Mouse (Mus musculus) embryonic facial prominence, embryonic 11.5 days (tissue): ENCODE results near the gene Nrtn. TPM values are rescaled to one million over a fixed set of nuclear protein-coding genes. Genes with fewer than 3 reads are reported as not detected.

Experiments
- ATAC-seq: fragments of 200-750 bp; cut with Nextera tagmentation; replicated peaks from 2 replicates; pipeline ENCODE4 v1.8.0; 2017; ENCODE audit warnings: low read depth; ENCODE audit not compliant: insufficient number of reproducible peaks, low FRiP score, low TSS enrichment
- DNase-seq: peaks from one replicate; pipeline ENCODE4 v3.0.0-alpha.2; 2015; ENCODE audit warnings: low spot score
- H3K27ac ChIP-seq: fragments of 300-500 bp; sonication (generic); replicated peaks from 2 replicates; pipeline ENCODE4 v1.5.1; 2014; ENCODE audit warnings: mild to moderate bottlenecking, low read depth, low read length, control low read depth
- H3K27me3 ChIP-seq: fragments of 300-500 bp; sonication (generic); 2 replicates; pipeline ENCODE4 v1.6.1; 2014; ENCODE audit warnings: mild to moderate bottlenecking, low read length, moderate library complexity, mixed read lengths; ENCODE audit not compliant: control insufficient read depth, insufficient read depth
- H3K36me3 ChIP-seq: fragments of 300-500 bp; sonication (generic); replicated peaks from 2 replicates; pipeline ENCODE4 v1.6.1; 2014; ENCODE audit warnings: low read depth, mild to moderate bottlenecking, low read length, moderate library complexity, mixed read lengths; ENCODE audit not compliant: control insufficient read depth, insufficient read depth
- H3K4me1 ChIP-seq: fragments of 300-500 bp; sonication (generic); 2 replicates; pipeline ENCODE4 v1.6.1; 2014; ENCODE audit warnings: low read length, mixed read lengths; ENCODE audit not compliant: control insufficient read depth, insufficient read depth
- H3K4me2 ChIP-seq: fragments of 300-500 bp; sonication (generic); 2 replicates; pipeline ENCODE4 v1.6.1; 2014; ENCODE audit warnings: low read depth, mild to moderate bottlenecking, control low read depth, low read length, moderate library complexity
- H3K4me3 ChIP-seq: fragments of 300-500 bp; sonication (generic); 2 replicates; pipeline ENCODE4 v1.5.1; 2014; ENCODE audit warnings: low read depth, low read length, control low read depth
- H3K9ac ChIP-seq: fragments of 300-500 bp; sonication (generic); replicated peaks from 2 replicates; pipeline ENCODE4 v1.6.1; 2014; ENCODE audit warnings: mild to moderate bottlenecking, control low read depth, low read length
- H3K9me3 ChIP-seq: fragments of 300-500 bp; sonication (generic); replicated peaks from 2 replicates; pipeline ENCODE4 v1.6.1; 2016; ENCODE audit warnings: mild to moderate bottlenecking, low read length, inconsistent platforms, mixed read lengths; ENCODE audit not compliant: control insufficient read depth
- WGBS: fragments of 180-500 bp; shearing (Covaris S2); extraction: QIAGEN DNeasy Blood & Tissue Kit; methylation state at CpG from one replicate; pipeline ENCODE4 v1.1.7; 2014; 5-methylcytosine and 5-hydroxymethylcytosine counted together
- polyA plus RNA-seq: library from polyadenylated mRNA; unstranded; fragments of >200 nt; fragmentation: Nextera tagmentation; extraction: Ambion mirVana; gene quantifications from 2 replicates; pipeline ENCODE4 v1.2.1, GENCODE M21; 2014

Nrtn gene
- polyA plus RNA-seq, 1 experiment from 2014 or later, result 6.7 TPM

- DNase-seq, result no peak
- Histone ChIP-seq H3K9ac (no peak overlapping the region), H3K27ac (no peak overlapping the region)
These were observed 31.6 kb upstream of the Nrtn start for GRCm38 (mm10) chr17:56788886-56789285.

GRCm38 (mm10) chr17:56780291-56780978, 23.1 kb upstream of the Nrtn start:
- H3K4me3 ChIP-seq, result no peak overlapping the region
- ATAC-seq (no peak), DNase-seq (no peak)
- no peaks in the 10 kb centered on the region for H3K36me3 ChIP-seq
- 80% methylated on average over 13 of the region's 13 CpGs for WGBS
- no peaks in the 10 kb centered on the region for H3K4me1 ChIP-seq
- H3K27ac ChIP-seq, result no peak overlapping the region
- H3K9ac ChIP-seq, result no peak overlapping the region
- H3K4me2 ChIP-seq, result no peak overlapping the region
- H3K27me3 ChIP-seq, result no peaks in the 10 kb centered on the region
- no peaks in the 10 kb centered on the region for H3K9me3 ChIP-seq

More at GRCm38 (mm10) chr17:56788886-56789285, 31.6 kb upstream of the Nrtn start:
- no peak overlapping the region for H3K4me3 ChIP-seq
- no peak overlapping the region for H3K4me2 ChIP-seq
- H3K27me3 ChIP-seq, result no peaks in the 10 kb centered on the region
- no peak for ATAC-seq
- no peaks in the 10 kb centered on the region for H3K36me3 ChIP-seq
- H3K9me3 ChIP-seq, result no peaks in the 10 kb centered on the region
- no peaks in the 10 kb centered on the region for H3K4me1 ChIP-seq
- 80% methylated on average over 3 of the region's 3 CpGs for WGBS

DNA sequence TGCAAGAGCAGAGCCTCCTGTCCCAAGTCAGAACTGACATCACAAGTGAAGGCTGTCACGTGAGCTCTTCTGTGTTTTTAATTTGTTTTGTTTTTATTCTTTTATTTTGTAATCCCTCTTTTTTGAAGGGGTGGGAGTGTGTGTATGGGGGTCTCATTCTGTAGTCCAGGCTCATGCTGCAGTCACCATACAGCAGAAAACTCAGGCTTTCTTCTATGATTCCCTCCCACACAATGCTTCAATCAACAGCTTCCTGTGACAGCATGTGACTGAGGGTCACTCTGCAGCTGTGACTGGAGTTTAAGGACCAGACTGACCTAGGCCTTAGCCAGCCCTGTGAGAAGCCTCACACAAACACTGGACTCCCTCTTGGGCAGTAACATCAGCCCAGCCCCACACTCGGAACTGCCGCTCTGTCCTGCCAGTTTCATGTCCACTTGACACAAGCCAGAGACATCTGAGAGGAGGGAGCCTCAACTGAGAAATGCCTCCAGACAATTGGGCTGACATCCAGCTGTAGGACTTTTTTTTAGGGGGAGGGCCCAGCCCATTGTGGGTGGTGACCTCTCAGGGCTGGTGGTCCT, 21.5 kb upstream of the Nrtn start:
- ATAC-seq, result no peak
- H3K27ac ChIP-seq, result no peak overlapping the region
- WGBS, result 53% methylated on average over 3 of the region's 3 CpGs

DNA sequence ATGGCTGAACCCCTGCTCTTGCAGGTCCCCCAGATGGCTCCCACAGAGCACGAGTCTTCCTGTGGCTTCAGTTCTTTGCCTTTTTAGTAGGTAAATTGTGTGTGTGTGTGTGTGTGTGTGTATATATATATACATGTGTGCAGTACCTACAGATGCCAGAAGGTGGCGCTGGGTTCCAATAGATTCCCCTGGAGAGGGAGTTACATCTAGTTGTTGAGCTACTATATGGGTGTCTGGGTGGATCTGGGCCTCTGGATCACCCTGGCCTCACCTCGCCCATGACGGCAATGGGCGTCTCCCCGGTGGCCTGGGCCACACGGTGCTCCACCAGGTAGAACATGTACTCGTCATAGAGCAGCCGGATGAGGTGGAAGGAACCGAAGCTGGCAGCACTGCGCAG, 20.2 kb upstream of the Nrtn start:
- Histone ChIP-seq H3K27me3 (no peaks in the 10 kb centered on the region), H3K9me3 (no peaks in the 10 kb centered on the region), H3K4me2 (no peak overlapping the region), H3K27ac (no peak overlapping the region), H3K4me3 (no peak overlapping the region), H3K9ac (no peak overlapping the region), H3K4me1 (no peaks in the 10 kb centered on the region), H3K36me3 (no peaks in the 10 kb centered on the region)
- no peak for DNase-seq
- no peak for ATAC-seq
- 87% methylated on average over 11 of the region's 11 CpGs for WGBS

More for the DNA sequence above, 21.5 kb upstream of the Nrtn start:
- Histone ChIP-seq H3K4me3 (no peak overlapping the region), H3K36me3 (no peaks in the 10 kb centered on the region), H3K9me3 (no peaks in the 10 kb centered on the region), H3K27me3 (no peaks in the 10 kb centered on the region), H3K4me1 (no peaks in the 10 kb centered on the region), H3K4me2 (no peak overlapping the region), H3K9ac (no peak overlapping the region)
- no peak for DNase-seq

DNA sequence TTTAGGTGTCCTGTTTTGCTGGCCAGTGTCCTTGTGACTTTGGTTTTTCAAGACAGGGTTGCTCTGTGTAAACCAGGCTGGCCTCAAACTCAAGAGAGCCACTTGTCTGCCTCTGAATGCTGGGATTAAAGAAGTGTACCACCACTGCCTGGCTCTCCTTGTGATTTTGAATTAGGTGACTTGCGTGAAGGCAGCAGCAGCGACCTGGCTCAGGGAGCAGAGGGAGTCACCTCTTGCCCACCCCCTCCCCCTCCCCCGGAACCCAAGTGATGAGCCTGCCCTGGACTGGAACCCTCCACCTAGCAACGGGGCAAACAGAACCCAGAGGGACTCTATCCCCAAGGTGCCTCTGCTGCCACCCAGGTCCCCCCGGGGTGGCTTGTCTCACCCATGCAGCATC, 12.6 kb upstream of the Nrtn start, which contains the start of gene Prr22:
Gene Prr22 (plus strand): TSS at position 301 of the 400 bp plus-strand sequence.
- Histone ChIP-seq H3K4me1 (no peaks in the 10 kb centered on the region), H3K27me3 (no peaks in the 10 kb centered on the region), H3K9ac (no peak within 1 kb of the TSS), H3K4me2 (no peak within 1 kb of the TSS), H3K9me3 (no peaks in the 10 kb centered on the region), H3K4me3 (no peak within 1 kb of the TSS), H3K27ac (no peak within 1 kb of the TSS), H3K36me3 (no peaks in the 10 kb centered on the region; the same call in 1 of the 2 replicates)
- ATAC-seq (no peak), DNase-seq (no peak)
- 85% methylated on average over 5 of the region's 5 CpGs for whole genome bisulfite sequencing

GRCm38 (mm10) chr17:56768941-56769340, 11.6 kb upstream of the Nrtn start:
- H3K9me3 ChIP-seq, result no peaks in the 10 kb centered on the region
- H3K27me3 ChIP-seq, result no peaks in the 10 kb centered on the region
- no peak overlapping the region for H3K4me2 ChIP-seq
- DNase-seq, result no peak
- no peaks in the 10 kb centered on the region; the same call in 1 of the 2 replicates for H3K36me3 ChIP-seq
- no peak overlapping the region for H3K27ac ChIP-seq
- 94% methylated on average over 11 of the region's 11 CpGs for WGBS
- ATAC-seq, result no peak
- no peak overlapping the region for H3K9ac ChIP-seq
- H3K4me3 ChIP-seq, result no peak overlapping the region
- no peaks in the 10 kb centered on the region for H3K4me1 ChIP-seq

DNA sequence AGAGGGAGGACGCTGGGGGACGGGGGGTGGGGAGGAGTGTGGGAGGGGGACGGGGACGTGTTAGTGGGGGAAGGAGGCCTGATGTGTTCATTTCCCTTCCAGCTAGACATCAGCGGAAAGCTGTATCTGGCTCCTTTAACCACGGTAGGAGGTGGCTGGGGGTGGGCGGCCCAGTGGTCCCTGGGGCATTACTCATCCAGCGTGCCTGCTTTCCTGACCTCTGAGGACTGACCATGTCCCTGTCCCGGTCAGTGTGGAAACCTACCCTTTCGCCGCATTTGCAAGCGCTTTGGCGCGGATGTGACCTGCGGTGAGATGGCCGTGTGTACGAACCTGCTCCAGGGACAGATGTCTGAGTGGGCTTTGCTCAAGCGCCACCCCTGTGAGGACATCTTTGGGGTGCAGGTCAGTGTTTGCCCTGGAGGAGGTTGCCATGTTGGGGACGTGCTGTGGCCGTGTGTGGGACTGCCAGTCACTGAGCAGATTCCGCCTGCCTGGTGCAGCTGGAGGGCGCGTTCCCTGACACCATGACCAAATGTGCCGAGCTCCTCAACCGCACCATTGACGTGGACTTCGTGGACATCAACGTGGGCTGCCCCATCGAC, 10.3 kb upstream of the Nrtn start:
- 93% methylated on average over 29 of the region's 29 CpGs for WGBS
- DNase-seq (no peak), ATAC-seq (no peak)
- H3K4me1 ChIP-seq, result peaks cover 3% of the 10 kb centered on the region; the same call in 1 of the 2 replicates
- no peaks in the 10 kb centered on the region for H3K9me3 ChIP-seq
- H3K27me3 ChIP-seq, result no peaks in the 10 kb centered on the region
- H3K9ac ChIP-seq, result no peak overlapping the region
- H3K36me3 ChIP-seq, result no peaks in the 10 kb centered on the region; the same call in 1 of the 2 replicates
- no peak overlapping the region for H3K4me3 ChIP-seq
- H3K4me2 ChIP-seq, result no peak overlapping the region
- H3K27ac ChIP-seq, result no peak overlapping the region
